Mouse (Mus musculus): ENCODE data around the gene Krt83.

GRCm38 (mm10) chr15:101463651-101464050, 27.7 kb downstream of the Krt83 start, which contains the start of gene Krt81:
- TF ChIP-seq CTCF (IDR thresholded peaks at IDR 0.05; ENCODE audit: low read depth, low read length) (no peak), POLR2A (IDR thresholded peaks at IDR 0.05; ENCODE audit: insufficient read depth, low read length) (no peak), EP300 (IDR thresholded peaks at IDR 0.05; ENCODE audit: insufficient read depth, low read depth, low read length) (no peak)
